Mouse (Mus musculus) brain, embryonic 18.5 days (tissue): ENCODE results near the gene Rcc1.
"Not testable (repeated sequence)": the region's sequence is repeated elsewhere in the genome, so short reads cannot be mapped to it uniquely, and the experiment has no call there.

ENCODE experiments used
- DNase-seq: peaks from one replicate; pipeline ENCODE4 v3.0.0-alpha.2; 2012; ENCODE audit warnings: low read depth, low spot score

The Rcc1 gene

GRCm38 (mm10) chr4:132312627-132313026 is 40.8 kb downstream of the Rcc1 start:
- DNase-seq, result no peak

GRCm38 (mm10) chr4:132311801-132312200 is 41.6 kb downstream of the Rcc1 start:
- DNase-seq, result no peak

- DNase-seq, result no peak
Measured at GRCm38 (mm10) chr4:132311209-132311608, 42.2 kb downstream of the Rcc1 start.

GRCm38 (mm10) chr4:132309849-132310472 is 43.4 kb downstream of the Rcc1 start:
- DNase-seq, result no peak

- no peak for DNase-seq
Measured at GRCm38 (mm10) chr4:132309140-132309848, 44.1 kb downstream of the Rcc1 start.

- peak; percentile 89 for DNase-seq
Measured at GRCm38 (mm10) chr4:132308437-132309139, 44.8 kb downstream of the Rcc1 start.

GRCm38 (mm10) chr4:132306004-132306403 is 47.4 kb downstream of the Rcc1 start:
- DNase-seq, result no peak

- no peak for DNase-seq
Measured at GRCm38 (mm10) chr4:132305276-132305675, 48.1 kb downstream of the Rcc1 start.

GRCm38 (mm10) chr4:132303484-132303883 is 49.9 kb downstream of the Rcc1 start:
- DNase-seq, result not testable (repeated sequence)

GRCm38 (mm10) chr4:132302939-132303479 is 50.4 kb downstream of the Rcc1 start, which contains the start of gene Rab42:
TSS of gene Rab42 (minus strand) at chr4:132303385.
- DNase-seq, result no peak

- no peak for DNase-seq
Measured at GRCm38 (mm10) chr4:132301965-132302938, 51.2 kb downstream of the Rcc1 start.

GRCm38 (mm10) chr4:132301486-132301885 is 51.9 kb downstream of the Rcc1 start:
- DNase-seq, result no peak

GRCm38 (mm10) chr4:132299849-132300248 is 53.6 kb downstream of the Rcc1 start:
- DNase-seq, result no peak

- no peak for DNase-seq
Measured at GRCm38 (mm10) chr4:132295696-132296390, 57.6 kb downstream of the Rcc1 start.

GRCm38 (mm10) chr4:132293682-132294240 is 59.6 kb downstream of the Rcc1 start:
- DNase-seq, result no peak

- no peak for DNase-seq
Measured at GRCm38 (mm10) chr4:132292988-132293387, 60.4 kb downstream of the Rcc1 start.

- DNase-seq, result no peak
Measured at GRCm38 (mm10) chr4:132291624-132292335, 61.6 kb downstream of the Rcc1 start.

GRCm38 (mm10) chr4:132291056-132291455 is 62.3 kb downstream of the Rcc1 start:
- DNase-seq, result no peak

GRCm38 (mm10) chr4:132288840-132289239 is 64.6 kb downstream of the Rcc1 start:
- DNase-seq, result not testable (repeated sequence)
